Mouse (Mus musculus) mature B cell (primary cell): Measurements from ENCODE around the gene Shc4.

Source experiments
- in situ Hi-C: fragments of 300-500 bp; cut with MboI; formaldehyde crosslinking; loops from 2 replicates; pipeline ENCODE4 v1.14.3; 2019

The Shc4 gene

GRCm38 (mm10) chr2:125684559-125685440 is 39.1 kb downstream of the Shc4 start:
- in situ Hi-C loops = no loop called here

GRCm38 (mm10) chr2:125683895-125684294 is 40.1 kb downstream of the Shc4 start:
- in situ Hi-C loops = no loop called here

- in situ Hi-C loops = no loop called here
These were observed 42.1 kb downstream of the Shc4 start for GRCm38 (mm10) chr2:125681811-125682210.

DNA sequence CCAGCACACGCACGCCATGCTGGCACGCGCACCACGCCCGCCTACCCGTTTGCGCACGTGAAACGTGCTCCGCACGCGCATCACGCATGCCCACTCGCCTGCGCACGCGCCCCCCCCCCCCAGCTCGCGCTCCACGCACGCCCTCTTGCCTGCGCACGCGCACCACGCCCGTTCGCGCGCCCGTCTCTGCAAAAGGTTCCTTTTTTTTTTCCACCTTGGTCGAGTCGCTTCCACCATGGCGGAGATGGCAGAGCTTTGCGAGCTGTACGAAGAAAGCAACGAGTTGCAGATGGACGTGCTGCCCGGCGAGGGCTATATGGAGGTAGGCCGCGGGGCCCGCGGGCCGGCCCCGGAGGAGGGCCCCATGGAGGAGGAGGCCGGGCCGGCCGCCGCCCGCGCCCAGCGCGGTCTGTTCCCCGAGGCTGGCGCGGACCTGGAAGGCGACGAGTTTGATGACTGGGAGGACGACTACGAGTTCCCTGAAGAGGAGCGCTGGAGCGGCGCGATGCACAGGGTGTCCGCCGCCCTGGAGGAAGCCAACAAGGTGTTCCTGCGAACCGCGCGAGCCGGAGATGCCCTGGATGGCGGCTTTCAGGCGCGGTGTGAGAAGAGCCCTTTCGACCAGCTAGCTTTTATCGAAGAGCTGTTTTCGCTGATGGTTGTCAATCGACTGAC is 50.9 kb downstream of the Shc4 start, which contains the start of gene Eid1:
Gene Eid1, plus strand, starts transcription at position 139 of the 675 bp plus-strand sequence.
- in situ Hi-C loops = loop anchor here (25.0 kb wide), 1 partner anchor 839 kb away; the partner anchor contains the start of gene Atp8b4

- in situ Hi-C loops = loop anchor here (25.0 kb wide), 1 partner anchor 840 kb away; the partner anchor contains the start of gene Atp8b4
These were observed 51.4 kb downstream of the Shc4 start for GRCm38 (mm10) chr2:125672568-125672956.

DNA sequence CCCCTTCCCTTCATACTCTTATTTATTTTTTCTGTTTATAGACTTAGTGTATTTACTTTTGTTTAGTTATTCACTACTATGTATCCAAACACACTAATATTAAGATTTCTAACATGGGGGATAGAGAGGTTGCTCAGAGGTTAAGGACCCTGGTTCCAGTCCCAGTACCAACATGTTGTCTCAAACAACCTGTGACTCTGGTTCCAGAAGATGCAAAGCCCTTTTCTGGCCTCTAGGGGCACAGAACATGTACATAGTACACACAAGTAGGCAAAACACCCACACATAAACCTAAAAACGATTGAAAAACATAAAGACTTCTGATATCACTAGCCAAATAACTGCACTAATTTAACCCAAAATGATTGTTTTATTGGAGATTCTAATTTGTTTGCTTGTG is 53.1 kb downstream of the Shc4 start:
- in situ Hi-C loops = loop anchor here (25.0 kb wide), 1 partner anchor 841 kb away; the partner anchor contains the start of gene Atp8b4

DNA sequence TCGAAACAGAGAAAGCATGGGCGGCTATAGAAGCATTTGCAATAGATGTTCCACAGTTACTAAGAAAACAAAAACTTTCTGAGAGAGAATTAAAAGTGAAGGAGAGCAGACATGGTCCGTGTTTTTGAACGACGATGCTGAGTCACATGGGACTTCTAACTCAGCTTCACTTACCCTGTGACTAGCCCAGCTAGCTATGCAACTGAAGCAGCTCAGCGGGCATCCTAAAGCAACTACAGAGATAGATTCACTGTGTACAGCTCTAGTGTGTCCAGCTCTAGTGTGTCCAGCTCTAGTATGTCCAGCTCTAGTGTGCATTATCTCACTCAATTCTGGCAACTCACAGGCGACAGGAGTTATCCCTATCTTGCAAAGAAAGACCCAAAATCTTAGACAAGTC is 56.2 kb downstream of the Shc4 start:
- in situ Hi-C loops = loop anchor here (25.0 kb wide), 1 partner anchor 845 kb away; the partner anchor contains the start of gene Atp8b4

GRCm38 (mm10) chr2:125667184-125667583 is 56.8 kb downstream of the Shc4 start:
- in situ Hi-C loops = loop anchor here (25.0 kb wide), 1 partner anchor 845 kb away; the partner anchor contains the start of gene Atp8b4

DNA sequence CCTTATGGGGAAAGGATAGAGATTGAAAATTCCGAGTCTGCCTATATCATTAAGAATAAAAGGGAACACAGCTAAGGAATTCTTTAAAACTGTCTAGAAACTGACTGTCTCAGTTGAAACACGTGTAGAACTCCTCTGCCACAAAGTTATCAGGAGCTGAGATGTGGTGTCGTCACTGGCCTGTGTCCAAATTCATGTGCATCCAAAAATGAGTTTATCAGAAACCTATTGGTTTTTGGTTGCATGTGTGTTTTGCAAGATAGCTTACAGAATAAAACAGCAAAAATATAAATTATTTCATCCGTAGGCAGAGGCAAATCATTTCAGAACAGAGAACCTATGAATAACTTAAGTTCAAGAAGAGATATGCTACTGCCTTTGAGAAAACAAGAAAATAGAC is 57.3 kb downstream of the Shc4 start:
- in situ Hi-C loops = loop anchor here (25.0 kb wide), 1 partner anchor 846 kb away; the partner anchor contains the start of gene Atp8b4

DNA sequence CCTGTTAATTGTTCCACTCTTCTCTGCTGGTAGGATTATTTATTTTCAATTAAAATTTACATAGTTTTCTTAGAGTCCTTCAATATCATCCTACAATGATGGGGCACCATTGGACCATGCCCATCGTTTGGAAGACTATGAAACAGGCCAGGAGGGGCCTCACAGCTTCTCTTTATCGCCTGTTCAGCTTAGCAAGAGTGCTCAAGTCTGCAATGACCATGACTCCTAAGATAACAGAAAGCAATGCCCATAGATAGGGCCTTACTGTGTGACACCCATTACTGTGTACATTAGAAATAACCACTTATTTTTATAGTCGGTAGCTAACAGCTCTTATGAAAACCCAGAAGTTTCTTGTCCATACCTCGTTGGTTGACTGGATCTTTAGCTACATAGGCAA is 58.0 kb downstream of the Shc4 start:
- in situ Hi-C loops = loop anchor here (25.0 kb wide), 1 partner anchor 846 kb away; the partner anchor contains the start of gene Atp8b4

GRCm38 (mm10) chr2:125665213-125665612 is 58.7 kb downstream of the Shc4 start:
- in situ Hi-C loops = loop anchor here (25.0 kb wide), 1 partner anchor 847 kb away; the partner anchor contains the start of gene Atp8b4

DNA sequence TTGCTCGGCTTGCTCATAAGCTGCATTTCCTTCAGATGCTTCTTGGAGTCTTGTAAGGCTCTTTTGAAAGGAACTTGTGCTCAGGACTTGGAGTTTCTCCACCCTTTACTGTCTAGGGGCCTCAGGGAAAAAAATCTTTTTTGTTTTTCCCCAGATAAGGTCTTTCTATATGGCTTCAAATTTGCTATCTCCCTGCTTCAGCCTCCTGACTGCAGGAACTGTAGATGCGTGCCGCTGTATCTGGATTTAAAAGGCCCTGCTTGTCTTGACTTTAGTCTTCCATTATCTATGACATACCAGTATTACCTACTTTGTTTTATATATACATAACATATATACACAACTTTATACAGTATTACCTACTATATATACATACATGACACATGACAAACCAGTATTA is 61.4 kb downstream of the Shc4 start:
- in situ Hi-C loops = loop anchor here (25.0 kb wide), 1 partner anchor 850 kb away; the partner anchor contains the start of gene Atp8b4

DNA sequence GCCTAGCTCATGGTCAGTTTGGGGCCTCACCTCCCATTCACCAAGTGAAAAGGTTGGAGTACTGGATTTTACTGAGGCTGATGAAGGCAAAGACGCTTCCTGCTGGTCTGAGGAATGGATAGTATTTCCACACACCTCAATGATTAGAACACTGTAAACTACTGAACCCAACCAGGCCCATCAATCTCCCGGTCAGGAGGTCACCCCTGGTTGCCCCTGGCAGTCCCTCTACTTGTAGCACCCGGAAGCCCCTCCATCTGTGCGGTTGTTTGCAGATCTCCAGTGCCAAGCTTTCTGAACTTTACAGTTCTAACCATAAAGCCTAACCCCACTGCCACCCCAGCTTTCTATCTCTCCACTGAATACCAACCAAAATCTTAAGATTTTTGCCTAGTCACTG is 62.8 kb downstream of the Shc4 start:
- in situ Hi-C loops = loop anchor here (25.0 kb wide), 1 partner anchor 851 kb away; the partner anchor contains the start of gene Atp8b4

GRCm38 (mm10) chr2:125660537-125661130 is 63.3 kb downstream of the Shc4 start:
- in situ Hi-C loops = loop anchor here (25.0 kb wide), 1 partner anchor 852 kb away; the partner anchor contains the start of gene Atp8b4

GRCm38 (mm10) chr2:125659823-125660536 is 64.0 kb downstream of the Shc4 start:
- in situ Hi-C loops = loop anchor here (25.0 kb wide), 1 partner anchor 852 kb away; the partner anchor contains the start of gene Atp8b4

- in situ Hi-C loops = loop anchor here (25.0 kb wide), 1 partner anchor 857 kb away; the partner anchor contains the start of gene Atp8b4
These were observed 68.6 kb downstream of the Shc4 start for GRCm38 (mm10) chr2:125655391-125655790.

- in situ Hi-C loops = loop anchor here (25.0 kb wide), 1 partner anchor 859 kb away; the partner anchor contains the start of gene Atp8b4
These were observed 70.7 kb downstream of the Shc4 start for GRCm38 (mm10) chr2:125653286-125653685.

DNA sequence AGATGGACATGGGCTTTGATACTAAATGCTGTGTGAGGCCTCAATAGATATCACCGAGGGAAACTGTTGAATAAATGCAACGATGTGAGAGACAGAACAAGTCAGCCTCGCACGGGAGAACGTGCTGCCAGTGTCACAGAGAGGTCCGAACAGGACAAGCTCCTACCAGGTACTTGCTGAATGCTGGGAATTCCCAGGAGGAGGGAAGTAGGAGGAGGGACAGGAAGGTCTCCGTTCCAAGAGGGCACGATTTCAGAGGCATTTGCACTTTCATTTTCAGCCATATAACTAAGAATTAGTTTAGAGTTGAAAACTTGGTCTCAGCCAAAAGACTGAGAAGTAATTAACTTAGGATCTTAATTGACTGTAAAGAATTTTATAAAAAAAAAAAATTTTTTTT is 72.4 kb downstream of the Shc4 start:
- in situ Hi-C loops = loop anchor here (25.0 kb wide), 1 partner anchor 861 kb away; the partner anchor contains the start of gene Atp8b4

GRCm38 (mm10) chr2:125650742-125651352 is 73.1 kb downstream of the Shc4 start:
- in situ Hi-C loops = loop anchor here (25.0 kb wide), 1 partner anchor 861 kb away; the partner anchor contains the start of gene Atp8b4

DNA sequence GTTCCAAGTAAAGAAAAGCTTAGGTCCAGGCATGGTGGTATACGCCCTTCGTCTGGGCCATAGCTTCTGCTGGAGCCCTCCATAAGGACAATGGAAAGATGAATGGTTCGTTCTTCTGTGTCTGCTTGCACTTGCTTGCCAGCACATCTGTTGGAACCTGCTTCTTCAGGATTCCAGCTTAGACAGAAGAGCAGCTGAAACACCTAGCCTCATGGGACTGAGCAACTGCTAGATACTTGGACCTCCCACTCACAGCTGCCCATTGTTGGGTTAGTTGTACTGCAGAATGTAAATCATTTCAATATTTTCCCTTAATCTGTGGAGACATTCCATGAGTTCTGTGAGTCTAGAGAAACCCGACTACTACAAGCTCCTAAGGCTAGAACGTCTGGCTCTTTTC is 73.9 kb downstream of the Shc4 start:
- in situ Hi-C loops = loop anchor here (25.0 kb wide), 1 partner anchor 862 kb away; the partner anchor contains the start of gene Atp8b4
